Mouse (Mus musculus): ENCODE measurements around the gene Pkmyt1.
"Not testable (repeated sequence)": the region's sequence is repeated elsewhere in the genome, so short reads cannot be mapped to it uniquely, and the experiment has no call there.

Pkmyt1 gene

DNA sequence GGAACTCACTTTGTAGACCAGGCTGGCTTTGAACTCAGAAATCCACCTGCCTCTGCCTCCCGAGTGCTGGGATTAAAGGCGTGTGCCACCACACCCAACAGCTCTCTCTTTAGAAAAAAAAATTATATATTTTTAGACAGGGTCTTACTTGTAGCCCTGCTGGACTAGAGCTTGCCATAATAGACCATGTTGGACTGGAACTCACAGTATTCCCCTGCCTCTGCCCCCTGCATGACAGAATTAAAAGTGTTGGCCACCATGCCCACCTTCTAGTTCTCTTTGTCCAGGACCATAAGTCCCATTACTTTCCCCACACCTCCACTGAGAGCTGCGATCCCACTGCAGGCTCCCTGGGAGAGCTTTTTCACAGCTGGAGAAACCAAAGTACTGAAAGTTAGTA lies 21.3 kb downstream of the Pkmyt1 start:
- no peak for DNase-seq (ENCODE audit: low spot score)

GRCm38 (mm10) chr17:23748026-23748425 lies 21.9 kb downstream of the Pkmyt1 start:
- DNase-seq (ENCODE audit: low spot score) = no peak

DNA sequence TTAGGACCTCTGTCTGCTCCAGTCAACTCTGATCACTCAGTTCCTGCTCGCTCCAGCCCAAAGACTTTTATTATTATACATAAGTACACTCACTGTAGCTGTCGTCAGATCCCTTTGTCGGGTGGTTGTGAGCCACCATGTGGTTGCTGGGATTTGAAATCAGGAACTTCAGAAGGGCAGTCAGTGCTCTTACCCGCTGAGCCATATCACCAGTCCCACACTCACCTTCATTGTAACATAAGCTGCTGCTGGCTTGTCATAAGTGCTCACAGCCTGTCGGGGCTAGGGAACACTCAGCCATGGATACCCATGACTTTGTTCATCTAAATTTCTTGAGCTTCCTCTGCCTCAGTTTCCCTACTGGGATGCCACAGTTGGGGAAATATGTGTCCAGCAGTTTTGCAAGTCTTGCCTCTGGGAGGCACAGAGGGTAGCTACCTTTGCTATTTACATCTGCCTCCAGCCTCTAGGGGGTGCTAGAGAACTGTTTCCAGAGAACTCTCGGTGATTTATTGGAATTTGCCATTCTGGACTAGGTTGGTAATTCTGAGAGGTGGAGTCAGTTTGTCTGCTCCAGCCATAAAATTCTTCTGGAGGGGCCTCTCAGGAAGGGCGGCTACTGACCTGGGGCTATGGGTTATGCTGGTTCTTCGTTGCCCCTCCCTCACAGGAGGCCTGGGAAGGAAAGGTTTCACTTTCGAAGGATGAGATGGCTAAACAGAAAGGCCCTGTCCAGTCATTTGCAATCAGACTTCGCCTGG lies 22.7 kb downstream of the Pkmyt1 start:
- DNase-seq (ENCODE audit: low spot score) = peak; percentile 91

DNA sequence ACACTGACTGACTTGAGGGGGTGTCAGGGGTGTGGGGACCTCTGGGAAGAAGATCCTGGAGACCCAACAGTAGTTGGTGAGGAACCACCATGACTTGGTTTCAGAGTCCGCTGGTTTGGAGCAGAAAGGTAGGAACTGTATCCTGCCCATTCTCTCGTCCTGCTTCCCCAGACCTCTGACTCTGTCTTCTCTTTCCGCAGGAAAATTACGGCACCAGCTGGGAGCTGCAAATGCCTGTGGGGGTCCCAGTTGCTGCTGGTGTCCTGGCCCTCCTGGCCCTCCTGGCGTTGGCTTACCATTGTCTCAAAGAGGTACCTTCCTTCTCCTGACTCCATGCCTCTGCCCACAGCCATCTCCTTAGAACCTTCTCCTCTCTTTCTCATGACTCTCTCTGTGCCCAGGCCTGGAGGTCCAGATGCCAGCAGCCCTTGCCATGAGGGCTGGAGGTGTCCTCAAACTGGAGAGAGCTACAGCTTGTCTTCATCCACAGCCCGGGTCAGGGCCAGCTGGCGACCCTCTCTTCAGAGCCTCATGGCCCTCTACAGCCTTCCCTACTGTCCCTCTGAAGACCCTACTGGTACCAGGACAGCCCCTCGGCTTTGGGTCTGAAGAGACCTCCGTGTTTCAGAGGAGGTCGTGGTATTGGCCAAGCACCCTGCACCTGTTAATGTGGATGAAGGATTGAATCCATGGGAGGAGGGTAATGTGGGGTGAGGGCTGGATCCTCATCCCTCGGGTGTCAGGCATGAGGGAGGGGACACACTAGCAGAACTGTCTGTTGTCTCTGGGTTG lies 23.5 kb downstream of the Pkmyt1 start:
- no peak for DNase-seq (ENCODE audit: low spot score)

DNA sequence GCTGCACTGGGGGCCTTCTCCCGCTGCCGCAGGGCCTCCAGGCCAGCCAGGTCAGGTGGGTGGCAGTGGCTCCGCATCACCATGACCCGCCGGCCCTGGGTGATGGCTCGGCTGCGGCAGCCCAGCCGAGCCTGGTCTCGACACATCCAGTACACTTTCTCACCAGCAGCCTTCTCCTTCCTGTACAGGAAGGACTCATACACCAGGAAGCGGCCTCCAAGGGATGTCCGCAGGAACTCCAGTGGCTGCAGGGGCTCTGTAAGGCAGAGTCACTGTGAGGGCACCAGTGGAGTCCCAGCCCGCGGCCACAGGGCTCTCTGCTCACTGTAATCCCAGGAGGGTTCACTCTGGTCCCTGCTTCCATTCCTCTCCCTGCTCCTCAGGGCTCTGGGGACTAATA lies 29.6 kb downstream of the Pkmyt1 start:
- DNase-seq (ENCODE audit: low spot score) = no peak

DNA sequence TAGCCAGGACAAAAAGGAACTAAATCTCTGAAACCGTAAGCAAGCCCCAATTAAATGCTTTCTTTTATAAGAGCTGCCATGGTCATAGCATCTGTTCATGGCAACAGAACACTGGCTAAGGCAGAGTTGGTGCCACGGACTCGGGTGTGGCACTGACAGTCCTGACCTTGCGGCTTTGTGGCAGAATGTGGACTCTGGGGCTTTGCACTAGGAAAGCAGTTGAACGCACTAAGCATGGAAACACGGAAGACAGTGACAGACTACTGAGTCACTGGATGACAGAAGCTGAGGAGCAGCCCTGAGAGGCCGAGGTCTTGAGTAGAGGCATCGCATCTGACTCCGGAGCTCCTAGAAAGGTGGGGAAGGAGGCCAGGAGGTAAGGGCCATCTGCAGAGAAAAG lies 31.4 kb downstream of the Pkmyt1 start:
- DNase-seq (ENCODE audit: low spot score) = no peak

DNA sequence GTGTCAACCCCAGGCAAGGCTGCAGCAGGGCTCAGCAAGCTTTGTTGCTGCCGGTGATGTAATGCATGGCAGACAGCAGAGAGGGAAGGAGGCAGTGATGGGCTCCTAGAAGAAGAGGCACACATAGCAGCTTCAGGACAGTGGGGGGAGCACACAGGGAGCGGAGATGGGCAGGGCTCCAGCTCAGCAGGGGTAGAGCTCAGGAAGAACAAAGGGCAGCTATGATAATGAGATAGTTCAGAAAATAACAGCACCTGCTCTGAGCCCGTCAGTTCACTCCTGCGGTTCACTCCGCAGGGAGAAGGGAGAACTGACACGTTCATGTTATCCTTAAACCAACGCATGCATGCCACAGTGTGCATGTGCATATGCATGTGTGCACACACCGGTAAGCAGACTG lies 32.7 kb downstream of the Pkmyt1 start:
- DNase-seq (ENCODE audit: low spot score) = no peak

GRCm38 (mm10) chr17:23760231-23760630 lies 34.1 kb downstream of the Pkmyt1 start:
- no peak for DNase-seq (ENCODE audit: low spot score)

DNA sequence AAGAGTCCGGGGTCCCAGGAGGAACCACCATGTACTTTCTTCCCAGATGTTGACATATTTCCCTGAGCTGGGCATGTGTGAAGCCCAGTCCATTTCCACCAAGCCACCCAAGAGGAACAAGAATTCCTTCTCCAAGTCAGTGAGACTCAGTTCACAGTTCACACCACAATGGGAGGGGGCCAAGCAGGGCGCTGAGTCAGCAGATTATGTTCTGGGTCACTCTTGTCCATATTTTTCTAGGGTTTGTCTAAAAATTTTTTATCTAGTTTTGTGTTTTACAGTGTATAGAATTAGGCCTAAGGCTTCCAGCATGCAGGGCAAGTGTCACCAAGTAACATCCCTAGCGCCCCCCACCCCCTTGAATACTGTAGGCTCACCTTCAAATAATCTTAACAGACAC lies 35.0 kb downstream of the Pkmyt1 start:
- no peak for DNase-seq (ENCODE audit: low spot score)

GRCm38 (mm10) chr17:23762976-23763375 lies 36.8 kb downstream of the Pkmyt1 start:
- DNase-seq (ENCODE audit: low spot score) = no peak

GRCm38 (mm10) chr17:23770493-23770892 lies 44.4 kb downstream of the Pkmyt1 start:
- DNase-seq (ENCODE audit: low spot score) = no peak

DNA sequence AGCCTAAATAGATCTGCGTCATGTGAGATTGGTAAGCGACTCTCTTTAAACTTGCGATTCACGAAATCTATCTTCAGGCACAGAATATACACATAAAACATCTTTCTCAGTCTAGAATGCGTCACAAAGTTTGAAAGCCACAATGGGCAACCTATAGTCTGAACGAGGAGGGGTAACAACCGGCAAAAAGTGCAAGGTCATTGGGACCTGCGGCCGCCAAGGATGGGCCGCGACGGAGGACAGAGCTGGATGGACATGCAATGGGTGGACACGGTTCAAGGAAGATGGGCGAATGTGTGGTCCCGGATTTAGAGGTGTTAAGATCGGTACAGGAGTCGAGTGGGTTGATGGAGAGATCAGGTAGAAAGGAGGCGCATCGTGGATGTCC lies 44.8 kb downstream of the Pkmyt1 start:
- no peak for DNase-seq (ENCODE audit: low spot score)

DNA sequence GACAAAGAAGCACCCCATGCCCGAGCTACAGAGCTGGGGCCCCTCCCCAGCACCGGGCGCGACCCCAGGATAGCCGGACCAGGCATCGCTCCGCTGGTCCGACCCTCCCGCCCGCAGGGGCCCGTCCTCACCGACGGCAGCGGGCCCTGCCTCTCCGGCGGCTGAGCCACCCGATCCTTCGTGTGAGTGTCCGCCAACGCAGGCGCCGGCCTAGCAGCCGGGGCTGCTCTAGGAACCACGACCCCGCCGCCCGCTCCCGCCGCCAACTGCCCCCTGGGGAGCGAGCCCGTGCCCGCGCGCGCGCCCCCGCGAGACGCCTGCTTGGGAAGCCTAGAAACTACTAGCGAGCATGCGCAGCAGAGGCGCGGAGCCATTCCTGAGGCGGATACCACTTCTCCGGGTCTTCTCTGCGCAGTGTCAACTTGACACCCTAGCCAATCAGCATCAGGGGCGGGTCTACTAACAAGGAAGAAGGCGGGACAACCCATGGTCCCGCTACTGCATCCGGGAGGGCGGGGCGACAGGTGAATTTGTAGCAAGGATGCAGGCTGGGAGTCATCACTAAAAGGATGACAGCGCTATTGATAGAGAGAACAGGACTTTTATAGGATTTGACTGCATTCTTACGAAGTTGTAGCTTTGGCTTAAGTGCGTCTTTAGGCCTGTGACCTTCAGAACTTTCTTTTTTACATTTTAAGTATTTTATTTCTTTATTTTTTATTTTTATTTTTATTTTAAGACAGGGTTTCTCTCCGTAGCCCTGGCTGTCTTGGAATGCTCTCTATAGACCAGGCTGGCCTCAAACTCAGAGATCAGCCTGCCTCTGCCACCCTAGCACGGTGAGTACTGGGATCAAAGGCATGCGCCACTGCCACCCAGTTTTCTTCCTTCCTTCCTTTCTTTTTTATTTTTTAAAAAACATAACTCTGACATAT lies 45.4 kb downstream of the Pkmyt1 start, which contains the start of gene Flywch1:
Flywch1 (minus strand) TSS at position 319 of the 935 bp plus-strand sequence.
- DNase-seq (ENCODE audit: low spot score) = peak; percentile 99

- not testable (repeated sequence) for DNase-seq (ENCODE audit: low spot score)
Observed at GRCm38 (mm10) chr17:23772219-23772556, 46.1 kb downstream of the Pkmyt1 start.

- DNase-seq (ENCODE audit: low spot score) = no peak
Observed at GRCm38 (mm10) chr17:23773676-23774075, 47.5 kb downstream of the Pkmyt1 start.

- DNase-seq (ENCODE audit: low spot score) = peak; percentile 90
Observed at GRCm38 (mm10) chr17:23774090-23774489, 48.0 kb downstream of the Pkmyt1 start.

DNA sequence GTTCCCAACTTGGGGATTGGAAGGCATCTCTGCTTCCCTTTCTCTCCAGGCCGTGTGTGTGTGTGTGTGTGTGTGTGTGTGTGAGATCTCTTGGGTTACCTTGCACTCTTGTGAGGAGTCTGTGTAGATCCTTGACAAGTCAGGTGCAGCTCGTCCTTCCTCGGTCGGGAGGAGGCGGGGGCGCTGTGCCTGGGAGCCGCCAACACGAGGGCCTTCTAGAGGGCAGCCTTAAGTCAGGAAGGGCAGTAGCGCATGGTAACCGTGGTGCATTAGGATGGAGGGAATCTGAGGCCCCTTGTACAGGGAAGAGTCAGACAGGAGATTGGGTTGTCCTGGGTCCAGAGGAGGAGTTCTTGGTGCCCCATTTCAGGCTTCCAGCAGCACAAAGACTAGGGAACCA lies 50.1 kb downstream of the Pkmyt1 start:
- DNase-seq (ENCODE audit: low spot score) = no peak

DNA sequence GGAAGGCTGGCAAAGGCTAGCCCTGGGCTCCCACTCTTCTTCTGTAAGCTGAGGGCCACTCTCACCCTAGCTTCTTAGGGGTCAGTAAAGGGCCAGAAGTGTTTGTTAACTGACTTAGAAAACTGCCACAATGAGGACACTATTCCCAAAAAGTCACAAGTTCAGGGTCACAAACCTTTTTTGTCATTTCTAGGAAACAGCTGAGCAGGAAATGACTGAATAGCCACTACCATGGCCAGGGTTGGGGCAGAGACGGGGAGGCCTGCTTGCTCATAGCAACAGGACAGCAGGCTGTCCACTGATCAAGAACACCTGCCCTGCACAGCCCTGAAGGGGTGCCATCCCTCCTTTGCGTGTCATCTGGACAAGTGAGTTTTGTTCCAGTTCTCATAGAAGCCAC lies 51.0 kb downstream of the Pkmyt1 start:
- DNase-seq (ENCODE audit: low spot score) = no peak

- no peak for DNase-seq (ENCODE audit: low spot score)
Observed at GRCm38 (mm10) chr17:23778447-23778846, 52.3 kb downstream of the Pkmyt1 start.

DNA sequence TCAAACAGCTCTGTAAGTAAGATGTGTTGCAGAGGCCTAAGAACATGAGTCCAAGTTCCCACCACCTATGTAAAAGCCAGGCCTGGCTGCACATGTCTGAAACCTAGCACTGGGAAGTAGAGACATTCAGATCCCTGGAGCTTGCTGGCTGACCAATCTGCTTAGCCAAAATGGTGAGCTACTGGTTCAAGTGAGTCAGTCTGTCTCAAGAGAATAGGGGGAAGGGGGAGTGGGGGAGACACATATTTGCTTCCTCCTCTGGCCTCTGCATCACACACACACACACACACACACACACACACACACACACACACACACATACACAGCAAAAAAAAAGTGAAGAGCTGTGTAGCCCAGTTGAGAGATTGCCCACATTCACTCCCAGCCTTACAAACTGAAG lies 57.2 kb downstream of the Pkmyt1 start:
- no peak for DNase-seq (ENCODE audit: low spot score)

DNA sequence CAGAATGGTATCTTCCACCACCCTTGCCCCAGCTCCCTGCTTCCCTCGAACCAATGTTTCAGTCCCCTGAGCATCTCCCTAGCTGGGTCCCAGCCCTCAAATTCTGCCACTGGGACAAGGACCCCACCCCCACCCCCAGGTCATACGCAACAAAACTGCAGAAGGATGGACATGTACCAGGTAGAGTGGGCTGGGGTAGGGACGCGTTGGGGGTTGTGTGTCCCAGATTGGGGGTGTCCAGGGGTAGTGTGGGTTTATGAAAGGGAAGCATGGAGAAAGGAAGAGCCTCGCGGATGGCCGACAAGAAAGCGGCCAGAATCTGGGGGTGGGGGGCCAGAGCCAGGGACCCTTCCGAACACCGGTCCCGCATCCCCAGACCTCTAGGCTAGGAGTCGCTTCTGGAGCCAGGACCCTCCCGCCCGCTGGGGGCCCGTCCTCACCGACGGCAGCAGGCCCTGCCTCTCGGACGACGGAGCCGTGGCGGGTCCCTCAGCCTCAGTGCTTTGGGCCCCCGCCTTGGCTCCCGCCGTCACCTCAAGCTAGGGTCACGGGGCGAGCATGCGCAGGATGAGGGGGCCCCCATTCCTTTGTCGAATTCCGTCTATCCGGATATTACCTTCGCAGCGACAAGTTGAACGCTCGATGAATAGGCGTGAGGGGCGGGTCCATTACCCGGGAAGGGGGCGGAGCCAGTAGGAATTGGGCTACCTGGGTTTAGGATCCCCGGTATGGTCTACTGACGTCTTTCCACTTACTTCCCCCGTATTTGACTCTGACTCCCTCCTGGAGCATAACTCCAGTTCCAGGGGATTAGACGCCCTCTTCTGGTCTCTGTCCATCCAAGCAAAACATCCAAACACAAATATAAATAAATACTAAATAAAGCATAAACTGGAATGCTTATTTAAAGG lies 59.7 kb downstream of the Pkmyt1 start, which contains the start of gene Flywch2:
Flywch2 (minus strand) TSS at position 521 of the 911 bp plus-strand sequence.
- DNase-seq (ENCODE audit: low spot score) = peak; percentile 87
